Mouse (Mus musculus): Measurements from ENCODE around the gene Paqr3. TPM values are rescaled to one million over a fixed set of nuclear protein-coding genes. Genes with fewer than 3 reads are reported as not detected.

Gene Paqr3
- total and polyA plus RNA-seq, 3 experiments, result 4.3 to 6.4 TPM; not detected in 1

- no peak overlapping the region for H3K9ac ChIP-seq (ENCODE audit: control insufficient read depth, low read depth, low read length, poor library complexity, severe bottlenecking)
- no peaks in the 10 kb centered on the region for H3K9me3 ChIP-seq (replicated peaks; ENCODE audit: insufficient read depth, low read length)
- H3K27ac ChIP-seq (ENCODE audit: control insufficient read depth, low read depth, low read length), result no peak overlapping the region
- no peaks in the 10 kb centered on the region for H3K27me3 ChIP-seq (ENCODE audit: control insufficient read depth in 1 of 2, insufficient read depth in 2 of 2, low read length in 2 of 2)
- no peaks in the 10 kb centered on the region for H3K79me2 ChIP-seq (ENCODE audit: control insufficient read depth, insufficient read depth, low read length, poor library complexity)
- no peak for DNase-seq (ENCODE audit: low read depth, low spot score)
- no peaks in the 10 kb centered on the region for H3K4me1 ChIP-seq (ENCODE audit: control insufficient read depth in 1 of 2, insufficient read depth in 2 of 2, low read length in 2 of 2)
- H3K36me3 ChIP-seq (ENCODE audit: control insufficient read depth in 1 of 2, insufficient read depth in 2 of 2, low read length in 2 of 2), result peaks cover 0 to 5% of the 10 kb centered on the region in 2 experiments; a peak in 1 of 4 replicates
- TF ChIP-seq GABPA (IDR thresholded peaks at IDR 0.05; ENCODE audit: low read depth, low read length) (no peak), SIN3A (IDR thresholded peaks at IDR 0.05; ENCODE audit: low read length) (no peak), TCF12 (IDR thresholded peaks at IDR 0.05; ENCODE audit: low read depth, low read length) (no peak), TAL1 (IDR thresholded peaks at IDR 0.05; ENCODE audit: low read length) (no peak), RAD21 (IDR thresholded peaks at IDR 0.05; ENCODE audit: low read depth, low read length) (no peak), CHD2 (IDR thresholded peaks at IDR 0.05; ENCODE audit: low read length) (no peak), POLR2AphosphoS2 (IDR thresholded peaks at IDR 0.05; ENCODE audit: low read length) (no peak), ETS1 (IDR thresholded peaks at IDR 0.05; ENCODE audit: low read depth, low read length) (no peak)
- no peak overlapping the region for H3K4me3 ChIP-seq (ENCODE audit: control insufficient read depth in 1 of 2, insufficient read depth in 1 of 2, low read depth in 2 of 2, low read length in 2 of 2)
Measured at GRCm38 (mm10) chr5:97090034-97090784, 21.2 kb downstream of the Paqr3 start.

- Histone ChIP-seq H3K27me3 (ENCODE audit: control insufficient read depth in 1 of 2, insufficient read depth in 2 of 2, low read length in 2 of 2) (no peaks in the 10 kb centered on the region), H3K36me3 (ENCODE audit: control insufficient read depth in 1 of 2, insufficient read depth in 2 of 2, low read length in 2 of 2) (peaks cover 0 to 5% of the 10 kb centered on the region in 2 experiments; a peak in 1 of 4 replicates), H3K4me1 (ENCODE audit: control insufficient read depth in 1 of 2, insufficient read depth in 2 of 2, low read length in 2 of 2) (no peaks in the 10 kb centered on the region), H3K9me3 (replicated peaks; ENCODE audit: insufficient read depth, low read length) (no peaks in the 10 kb centered on the region), H3K4me3 (ENCODE audit: control insufficient read depth in 1 of 2, insufficient read depth in 1 of 2, low read depth in 2 of 2, low read length in 2 of 2) (no peak overlapping the region), H3K79me2 (ENCODE audit: control insufficient read depth, insufficient read depth, low read length, poor library complexity) (no peaks in the 10 kb centered on the region), H3K27ac (ENCODE audit: control insufficient read depth, low read depth, low read length) (no peak overlapping the region), H3K9ac (ENCODE audit: control insufficient read depth, low read depth, low read length, poor library complexity, severe bottlenecking) (no peak overlapping the region)
- TF ChIP-seq HCFC1 (IDR thresholded peaks at IDR 0.05; ENCODE audit: low read depth, low read length), result no peak
- DNase-seq (ENCODE audit: low read depth, low spot score), result no peak
Measured at GRCm38 (mm10) chr5:97089426-97089825, 22.0 kb downstream of the Paqr3 start.

- no peak for DNase-seq (ENCODE audit: low read depth, low spot score)
- Histone ChIP-seq H3K27ac (ENCODE audit: control insufficient read depth, low read depth, low read length) (no peak overlapping the region), H3K9ac (ENCODE audit: control insufficient read depth, low read depth, low read length, poor library complexity, severe bottlenecking) (no peak overlapping the region), H3K79me2 (ENCODE audit: control insufficient read depth, insufficient read depth, low read length, poor library complexity) (no peaks in the 10 kb centered on the region), H3K36me3 (ENCODE audit: control insufficient read depth in 1 of 2, insufficient read depth in 2 of 2, low read length in 2 of 2) (peaks cover 0 to 5% of the 10 kb centered on the region in 2 experiments; a peak in 1 of 4 replicates), H3K4me3 (ENCODE audit: control insufficient read depth in 1 of 2, insufficient read depth in 1 of 2, low read depth in 2 of 2, low read length in 2 of 2) (no peak overlapping the region), H3K27me3 (ENCODE audit: control insufficient read depth in 1 of 2, insufficient read depth in 2 of 2, low read length in 2 of 2) (no peaks in the 10 kb centered on the region), H3K9me3 (replicated peaks; ENCODE audit: insufficient read depth, low read length) (no peaks in the 10 kb centered on the region), H3K4me1 (ENCODE audit: control insufficient read depth in 1 of 2, insufficient read depth in 2 of 2, low read length in 2 of 2) (no peaks in the 10 kb centered on the region)
- TF ChIP-seq CHD1 (IDR thresholded peaks at IDR 0.05; ENCODE audit: low read depth, low read length) (no peak), KAT2A (conservative IDR thresholded peaks at IDR 0.05; ENCODE audit: low read depth, low read length) (no peak), TAL1 (IDR thresholded peaks at IDR 0.05; ENCODE audit: low read length) (no peak), USF2 (IDR thresholded peaks at IDR 0.05; ENCODE audit: borderline replicate concordance in 1 of 2, insufficient read depth in 1 of 2, low read depth in 1 of 2, low read length in 2 of 2) (no peak), CTCF (IDR thresholded peaks at IDR 0.05 in 2 of 3, conservative IDR thresholded peaks at IDR 0.05 in 1 of 3; ENCODE audit: control insufficient read depth in 1 of 3, insufficient read depth in 1 of 3, low read depth in 2 of 3, low read length in 3 of 3, poor library complexity in 1 of 3, severe bottlenecking in 1 of 3) (no peak), MEF2A (IDR thresholded peaks at IDR 0.05; ENCODE audit: extremely low read depth, insufficient replicate concordance, low read depth, low read length, poor library complexity, severe bottlenecking) (no peak)
Measured at GRCm38 (mm10) chr5:97088231-97088630, 23.2 kb downstream of the Paqr3 start.

Measured in MEL (cell line).